Mouse (Mus musculus): Measurements from ENCODE around the gene Ppp1r9b.

The Ppp1r9b gene

GRCm38 (mm10) chr11:94990749-94991577, at the start of gene Ppp1r9b:
Gene Ppp1r9b (plus strand): TSS chr11:94991035.
- TF ChIP-seq GATA4 (IDR thresholded peaks at IDR 0.05; ENCODE audit: insufficient replicate concordance, low read length), result no peak; the same call in 1 of the 2 replicates

- TF ChIP-seq GATA4 (IDR thresholded peaks at IDR 0.05; ENCODE audit: insufficient replicate concordance, low read length), result no peak
These were observed 49.7 kb upstream of the Ppp1r9b start for GRCm38 (mm10) chr11:94941121-94941520.

- TF ChIP-seq GATA4 (IDR thresholded peaks at IDR 0.05; ENCODE audit: insufficient replicate concordance, low read length), result no peak
These were observed 49.1 kb upstream of the Ppp1r9b start for GRCm38 (mm10) chr11:94941776-94942175.

GRCm38 (mm10) chr11:94942282-94943023, 48.4 kb upstream of the Ppp1r9b start:
- no peak for TF ChIP-seq GATA4 (IDR thresholded peaks at IDR 0.05; ENCODE audit: insufficient replicate concordance, low read length)

- TF ChIP-seq GATA4 (IDR thresholded peaks at IDR 0.05; ENCODE audit: insufficient replicate concordance, low read length), result no peak
These were observed 47.8 kb upstream of the Ppp1r9b start for GRCm38 (mm10) chr11:94943054-94943453.

- no peak for TF ChIP-seq GATA4 (IDR thresholded peaks at IDR 0.05; ENCODE audit: insufficient replicate concordance, low read length)
These were observed 46.5 kb upstream of the Ppp1r9b start for GRCm38 (mm10) chr11:94944295-94944694.

GRCm38 (mm10) chr11:94945236-94945635, 45.6 kb upstream of the Ppp1r9b start:
- no peak for TF ChIP-seq GATA4 (IDR thresholded peaks at IDR 0.05; ENCODE audit: insufficient replicate concordance, low read length)

- no peak for TF ChIP-seq GATA4 (IDR thresholded peaks at IDR 0.05; ENCODE audit: insufficient replicate concordance, low read length)
These were observed 38.7 kb upstream of the Ppp1r9b start for GRCm38 (mm10) chr11:94952169-94952568.

- TF ChIP-seq GATA4 (IDR thresholded peaks at IDR 0.05; ENCODE audit: insufficient replicate concordance, low read length), result no peak
These were observed 35.7 kb upstream of the Ppp1r9b start for GRCm38 (mm10) chr11:94955103-94955502.

- no peak for TF ChIP-seq GATA4 (IDR thresholded peaks at IDR 0.05; ENCODE audit: insufficient replicate concordance, low read length)
These were observed 33.2 kb upstream of the Ppp1r9b start for GRCm38 (mm10) chr11:94957693-94958064.

- no peak for TF ChIP-seq GATA4 (IDR thresholded peaks at IDR 0.05; ENCODE audit: insufficient replicate concordance, low read length)
These were observed 32.6 kb upstream of the Ppp1r9b start for GRCm38 (mm10) chr11:94958065-94958858.

- TF ChIP-seq GATA4 (IDR thresholded peaks at IDR 0.05; ENCODE audit: insufficient replicate concordance, low read length), result no peak
These were observed 28.2 kb upstream of the Ppp1r9b start for GRCm38 (mm10) chr11:94962534-94963101.

GRCm38 (mm10) chr11:94967419-94967818, 23.4 kb upstream of the Ppp1r9b start, which contains the start of gene Hils1:
Gene Hils1 (plus strand): TSS chr11:94967593.
- TF ChIP-seq GATA4 (IDR thresholded peaks at IDR 0.05; ENCODE audit: insufficient replicate concordance, low read length), result no peak

GRCm38 (mm10) chr11:94968187-94968586, 22.6 kb upstream of the Ppp1r9b start:
- no peak for TF ChIP-seq GATA4 (IDR thresholded peaks at IDR 0.05; ENCODE audit: insufficient replicate concordance, low read length)

Measured in liver, adult (tissue).